Mouse (Mus musculus): Measurements from ENCODE around the gene Ltbp1.

- TF ChIP-seq PAX5 (IDR thresholded peaks at IDR 0.05; ENCODE audit: low read length): no peak
- no peak for TF ChIP-seq CTCF (conservative IDR thresholded peaks at IDR 0.05 in 1 of 2, IDR thresholded peaks at IDR 0.05 in 1 of 2; ENCODE audit: low read depth in 2 of 2, low read length in 2 of 2)
- TF ChIP-seq POLR2A (IDR thresholded peaks at IDR 0.05; ENCODE audit: low read depth, low read length): no peak; the same call in 1 of the 2 replicates
Measured at GRCm38 (mm10) chr17:75436819-75437218, 431.5 kb downstream of the Ltbp1 start.

All from CH12.LX (cell line).